Mouse (Mus musculus): Measurements from ENCODE around the gene Txnrd1. TPM values are rescaled to one million over a fixed set of nuclear protein-coding genes. Genes with fewer than 3 reads are reported as not detected.

The Txnrd1 gene
- polyA plus RNA-seq, 1 experiment, result 151 TPM

GRCm38 (mm10) chr10:82816441-82816840 lies 17.3 kb upstream of the Txnrd1 start:
- no peak overlapping the region for H3K27ac ChIP-seq (ENCODE audit: insufficient read depth, low read length)
- peaks cover 9% of the 10 kb centered on the region; the same call in 1 of the 2 replicates for H3K4me1 ChIP-seq (ENCODE audit: control insufficient read depth, insufficient read depth, low read length)
- TF ChIP-seq CTCF (IDR thresholded peaks at IDR 0.05; ENCODE audit: borderline replicate concordance, insufficient read depth, low read length) (no peak), POLR2A (IDR thresholded peaks at IDR 0.05; ENCODE audit: low read depth, low read length) (no peak)
- H3K4me3 ChIP-seq (ENCODE audit: insufficient read depth, low read length), result no peak overlapping the region

- H3K4me3 ChIP-seq (ENCODE audit: insufficient read depth, low read length), result no peak overlapping the region
- H3K4me1 ChIP-seq (ENCODE audit: control insufficient read depth, insufficient read depth, low read length), result peaks cover 9% of the 10 kb centered on the region; the same call in 1 of the 2 replicates
- H3K27ac ChIP-seq (ENCODE audit: insufficient read depth, low read length), result no peak overlapping the region
- no peak for TF ChIP-seq CTCF (IDR thresholded peaks at IDR 0.05; ENCODE audit: borderline replicate concordance, insufficient read depth, low read length)
- TF ChIP-seq POLR2A (IDR thresholded peaks at IDR 0.05; ENCODE audit: low read depth, low read length), result no peak
Observed at GRCm38 (mm10) chr10:82817514-82817913, 16.2 kb upstream of the Txnrd1 start.

GRCm38 (mm10) chr10:82817936-82818335 lies 15.8 kb upstream of the Txnrd1 start:
- H3K27ac ChIP-seq (ENCODE audit: insufficient read depth, low read length), result no peak overlapping the region
- peaks cover 9% of the 10 kb centered on the region; the same call in 1 of the 2 replicates for H3K4me1 ChIP-seq (ENCODE audit: control insufficient read depth, insufficient read depth, low read length)
- H3K4me3 ChIP-seq (ENCODE audit: insufficient read depth, low read length), result no peak overlapping the region
- no peak for TF ChIP-seq CTCF (IDR thresholded peaks at IDR 0.05; ENCODE audit: borderline replicate concordance, insufficient read depth, low read length)
- no peak for TF ChIP-seq POLR2A (IDR thresholded peaks at IDR 0.05; ENCODE audit: low read depth, low read length)

- Histone ChIP-seq H3K4me1 (ENCODE audit: control insufficient read depth, insufficient read depth, low read length) (peaks cover 9% of the 10 kb centered on the region; the same call in 1 of the 2 replicates), H3K27ac (ENCODE audit: insufficient read depth, low read length) (no peak overlapping the region), H3K4me3 (ENCODE audit: insufficient read depth, low read length) (no peak overlapping the region)
- TF ChIP-seq CTCF (IDR thresholded peaks at IDR 0.05; ENCODE audit: borderline replicate concordance, insufficient read depth, low read length), result no peak
- TF ChIP-seq POLR2A (IDR thresholded peaks at IDR 0.05; ENCODE audit: low read depth, low read length), result no peak
Observed at GRCm38 (mm10) chr10:82818661-82819060, 15.1 kb upstream of the Txnrd1 start.

GRCm38 (mm10) chr10:82823108-82823778 lies 10.5 kb upstream of the Txnrd1 start:
- no peak overlapping the region for H3K27ac ChIP-seq (ENCODE audit: insufficient read depth, low read length)
- no peak overlapping the region for H3K4me3 ChIP-seq (ENCODE audit: insufficient read depth, low read length)

GRCm38 (mm10) chr10:82823779-82824177 lies 10.0 kb upstream of the Txnrd1 start:
- Histone ChIP-seq H3K4me3 (ENCODE audit: insufficient read depth, low read length) (no peak overlapping the region), H3K27ac (ENCODE audit: insufficient read depth, low read length) (no peak overlapping the region), H3K4me1 (ENCODE audit: control insufficient read depth, insufficient read depth, low read length) (no peaks in the 10 kb centered on the region; the same call in 1 of the 2 replicates)
- no peak for TF ChIP-seq CTCF (IDR thresholded peaks at IDR 0.05; ENCODE audit: borderline replicate concordance, insufficient read depth, low read length)
- no peak for TF ChIP-seq POLR2A (IDR thresholded peaks at IDR 0.05; ENCODE audit: low read depth, low read length)

More at GRCm38 (mm10) chr10:82823108-82823778, 10.5 kb upstream of the Txnrd1 start:
- TF ChIP-seq CTCF (IDR thresholded peaks at IDR 0.05; ENCODE audit: borderline replicate concordance, insufficient read depth, low read length) (no peak), POLR2A (IDR thresholded peaks at IDR 0.05; ENCODE audit: low read depth, low read length) (no peak)
- no peaks in the 10 kb centered on the region; the same call in 1 of the 2 replicates for H3K4me1 ChIP-seq (ENCODE audit: control insufficient read depth, insufficient read depth, low read length)

- TF ChIP-seq CTCF (IDR thresholded peaks at IDR 0.05; ENCODE audit: borderline replicate concordance, insufficient read depth, low read length) (no peak), POLR2A (IDR thresholded peaks at IDR 0.05; ENCODE audit: low read depth, low read length) (no peak)
- H3K4me3 ChIP-seq (ENCODE audit: insufficient read depth, low read length), result no peak overlapping the region
- H3K4me1 ChIP-seq (ENCODE audit: control insufficient read depth, insufficient read depth, low read length), result no peaks in the 10 kb centered on the region; the same call in 1 of the 2 replicates
- no peak overlapping the region for H3K27ac ChIP-seq (ENCODE audit: insufficient read depth, low read length)
Observed at GRCm38 (mm10) chr10:82824541-82824940, 9.2 kb upstream of the Txnrd1 start.

- TF ChIP-seq CTCF (IDR thresholded peaks at IDR 0.05; ENCODE audit: borderline replicate concordance, insufficient read depth, low read length) (no peak), POLR2A (IDR thresholded peaks at IDR 0.05; ENCODE audit: low read depth, low read length) (no peak)
- Histone ChIP-seq H3K27ac (ENCODE audit: insufficient read depth, low read length) (no peak overlapping the region), H3K4me3 (ENCODE audit: insufficient read depth, low read length) (no peak overlapping the region), H3K4me1 (ENCODE audit: control insufficient read depth, insufficient read depth, low read length) (no peaks in the 10 kb centered on the region; the same call in 1 of the 2 replicates)
Observed at GRCm38 (mm10) chr10:82826516-82826915, 7.2 kb upstream of the Txnrd1 start.

GRCm38 (mm10) chr10:82835898-82836297 lies 2.1 kb downstream of the Txnrd1 start:
- Histone ChIP-seq H3K4me1 (ENCODE audit: control insufficient read depth, insufficient read depth, low read length) (no peaks in the 10 kb centered on the region), H3K27ac (ENCODE audit: insufficient read depth, low read length) (no peak overlapping the region)

GRCm38 (mm10) chr10:82838390-82838789 lies 4.6 kb downstream of the Txnrd1 start:
- Histone ChIP-seq H3K4me3 (ENCODE audit: insufficient read depth, low read length) (no peak overlapping the region), H3K4me1 (ENCODE audit: control insufficient read depth, insufficient read depth, low read length) (no peaks in the 10 kb centered on the region), H3K27ac (ENCODE audit: insufficient read depth, low read length) (no peak overlapping the region)
- TF ChIP-seq CTCF (IDR thresholded peaks at IDR 0.05; ENCODE audit: borderline replicate concordance, insufficient read depth, low read length) (no peak), POLR2A (IDR thresholded peaks at IDR 0.05; ENCODE audit: low read depth, low read length) (no peak)

More at GRCm38 (mm10) chr10:82835898-82836297, 2.1 kb downstream of the Txnrd1 start:
- TF ChIP-seq CTCF (IDR thresholded peaks at IDR 0.05; ENCODE audit: borderline replicate concordance, insufficient read depth, low read length) (no peak), POLR2A (IDR thresholded peaks at IDR 0.05; ENCODE audit: low read depth, low read length) (no peak)
- H3K4me3 ChIP-seq (ENCODE audit: insufficient read depth, low read length), result no peak overlapping the region

Measured in embryonic fibroblast, embryonic 13.5 days (primary cell).